Mouse (Mus musculus): ENCODE data around the gene Rc3h2.

The Rc3h2 gene

GRCm38 (mm10) chr2:37422306-37423304 is at the start of gene Rc3h2:
Gene Rc3h2 (minus strand): TSS chr2:37422903.
- DNase-seq (ENCODE audit: low read depth, low spot score) = peak; percentile 99

GRCm38 (mm10) chr2:37466266-37466665 is 43.6 kb upstream of the Rc3h2 start:
- no peak for DNase-seq (ENCODE audit: low read depth, low spot score)

GRCm38 (mm10) chr2:37460707-37461106 is 38.0 kb upstream of the Rc3h2 start:
- DNase-seq (ENCODE audit: low read depth, low spot score) = peak; percentile 62

DNA sequence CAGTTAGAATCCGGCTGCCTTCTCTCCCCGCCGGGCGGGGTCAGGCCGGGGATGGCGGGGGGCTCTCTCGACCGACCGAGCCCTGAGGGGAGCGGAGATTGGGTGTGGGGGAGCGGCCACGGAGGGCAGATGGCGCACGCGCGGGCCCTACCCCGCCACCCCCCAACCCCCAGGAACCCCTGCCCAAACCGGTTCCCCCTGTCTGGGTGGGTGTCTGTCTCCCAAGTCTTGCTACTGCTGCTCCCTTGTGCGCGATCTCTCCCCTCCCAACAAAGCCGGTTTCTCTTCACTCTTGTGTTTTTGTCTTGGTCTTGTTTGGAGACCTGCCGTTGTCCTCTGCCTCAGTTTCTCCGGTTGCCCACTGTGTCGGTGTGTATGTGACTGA is 29.7 kb upstream of the Rc3h2 start:
- peak; percentile 86 for DNase-seq (ENCODE audit: low read depth, low spot score)

GRCm38 (mm10) chr2:37451667-37452375 is 29.1 kb upstream of the Rc3h2 start:
- DNase-seq (ENCODE audit: low read depth, low spot score) = peak; percentile 94

- DNase-seq (ENCODE audit: low read depth, low spot score) = peak; percentile 98
Observed at GRCm38 (mm10) chr2:37442611-37443591, 20.2 kb upstream of the Rc3h2 start, which contains the start of the genes Zbtb26, Zbtb6 and Rabgap1. Gene Zbtb26 (minus strand): TSS chr2:37443135. Gene Zbtb6 (minus strand): TSS chr2:37443171. Gene Rabgap1 (plus strand): TSS chr2:37443279.

- DNase-seq (ENCODE audit: low read depth, low spot score) = peak; percentile 41
Observed at GRCm38 (mm10) chr2:37431609-37432008, 8.9 kb upstream of the Rc3h2 start.

- DNase-seq (ENCODE audit: low read depth, low spot score) = peak; percentile 94
Observed at GRCm38 (mm10) chr2:37430593-37431464, 8.1 kb upstream of the Rc3h2 start.

DNA sequence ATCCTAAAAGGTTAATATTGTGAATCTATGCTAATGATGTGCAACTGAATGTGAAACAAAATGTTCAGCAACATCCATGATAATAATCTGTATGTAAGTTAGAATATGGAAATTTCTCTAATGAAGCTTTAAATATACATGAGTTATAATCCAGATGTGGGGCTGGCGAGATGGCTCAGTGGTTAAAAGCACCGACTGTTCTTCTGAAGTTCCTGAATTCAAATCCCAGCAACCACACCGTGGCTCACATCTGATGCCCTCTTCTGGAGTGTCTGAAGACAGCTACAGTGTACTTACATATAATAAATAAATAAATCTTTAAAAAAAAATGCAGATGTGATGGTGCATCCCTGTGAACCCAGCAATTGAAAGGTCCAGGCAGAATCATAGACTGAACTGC is 968 bp upstream of the Rc3h2 start:
- no peak for DNase-seq (ENCODE audit: low read depth, low spot score)

GRCm38 (mm10) chr2:37421903-37422302 is 800 bp downstream of the Rc3h2 start:
- DNase-seq (ENCODE audit: low read depth, low spot score) = no peak

DNA sequence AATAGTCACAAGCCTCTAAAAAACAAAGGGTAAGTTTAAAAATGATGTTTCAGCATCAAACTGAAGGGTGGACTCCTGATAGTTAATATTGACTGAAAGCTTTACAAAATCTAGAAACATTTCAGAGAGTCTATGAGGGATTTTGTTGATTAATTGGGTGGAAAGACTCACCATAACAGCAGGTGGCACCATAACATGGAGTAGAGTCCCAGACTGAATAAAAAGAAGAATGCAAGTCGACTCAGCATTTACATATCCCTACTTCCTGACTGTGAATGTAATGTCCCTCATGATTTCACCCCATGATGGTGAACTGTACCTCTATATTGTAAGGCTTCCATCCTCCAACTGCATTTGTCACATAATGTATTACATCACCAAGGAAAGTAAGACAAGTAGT is 27.2 kb downstream of the Rc3h2 start:
- no peak for DNase-seq (ENCODE audit: low read depth, low spot score)

- DNase-seq (ENCODE audit: low read depth, low spot score) = no peak
Observed at GRCm38 (mm10) chr2:37382921-37383320, 39.8 kb downstream of the Rc3h2 start.

- DNase-seq (ENCODE audit: low read depth, low spot score) = peak; percentile 79
Observed at GRCm38 (mm10) chr2:37380189-37380588, 42.5 kb downstream of the Rc3h2 start.

GRCm38 (mm10) chr2:37376018-37376417 is 46.7 kb downstream of the Rc3h2 start:
- DNase-seq (ENCODE audit: low read depth, low spot score) = no peak

- DNase-seq (ENCODE audit: low read depth, low spot score) = no peak
Observed at GRCm38 (mm10) chr2:37370651-37371050, 52.1 kb downstream of the Rc3h2 start.

DNA sequence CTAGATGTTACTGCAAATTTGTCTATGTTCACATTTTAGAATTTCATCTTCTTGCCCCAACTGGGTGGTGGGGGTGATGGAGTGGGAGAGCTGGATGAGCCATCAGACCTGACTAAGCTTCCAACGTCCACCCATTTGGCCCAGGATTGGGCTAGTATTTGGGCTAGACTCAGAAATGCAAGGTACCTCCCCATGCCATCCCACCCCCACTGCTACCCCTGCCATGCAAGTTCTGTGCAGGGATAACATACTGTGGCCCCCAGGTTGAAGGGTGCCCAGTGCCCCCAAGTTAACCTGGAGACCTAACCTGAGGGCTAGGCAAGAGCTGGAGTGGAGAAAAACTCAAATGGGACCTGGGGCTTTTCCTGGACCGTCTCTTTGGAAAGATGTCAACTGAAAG is 62.8 kb downstream of the Rc3h2 start:
- no peak for DNase-seq (ENCODE audit: low read depth, low spot score)

DNA sequence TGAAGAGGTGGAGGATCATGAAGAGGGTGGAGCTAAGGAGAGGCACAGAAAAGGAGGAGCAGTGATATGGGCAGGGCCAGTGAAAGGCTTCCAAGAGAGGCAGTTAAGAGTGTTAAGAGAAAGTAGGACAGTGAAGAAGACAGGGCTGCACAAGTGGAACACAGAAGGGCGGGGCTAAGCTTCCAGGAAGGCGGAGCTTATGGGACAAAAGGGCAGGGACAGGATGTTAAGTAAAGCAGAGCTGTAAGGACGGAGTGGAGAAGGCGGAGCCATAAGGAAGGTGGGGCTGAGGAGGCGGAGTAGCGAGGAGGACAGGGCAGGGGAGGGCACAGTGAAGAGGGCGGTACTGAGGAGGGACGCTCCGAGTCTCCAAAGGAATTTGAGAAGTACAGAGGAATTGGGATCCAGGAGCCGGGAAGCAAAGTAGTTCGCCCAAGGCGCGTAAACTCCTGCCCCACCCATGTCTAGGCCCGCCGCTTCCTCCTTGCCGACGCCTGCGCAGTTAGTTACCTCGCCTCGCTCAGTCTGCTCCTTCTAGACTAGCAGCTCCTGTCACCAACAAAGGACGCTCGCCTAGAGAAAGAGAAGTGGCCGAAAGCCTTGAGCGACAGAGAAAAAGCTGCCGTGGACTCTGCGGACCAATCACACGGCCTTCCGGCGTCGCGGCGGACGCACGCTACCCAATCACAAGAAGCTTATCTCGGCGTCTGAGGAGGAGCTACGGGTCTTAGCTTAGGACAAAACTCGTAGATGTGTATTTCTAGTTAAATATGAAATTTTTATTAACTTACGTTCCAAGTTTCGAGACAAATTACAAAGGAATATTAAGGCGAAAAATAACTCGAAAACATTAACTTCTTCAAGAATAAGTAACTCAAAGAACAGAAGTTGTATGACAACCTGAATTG is 63.8 kb downstream of the Rc3h2 start, which contains the start of gene Pdcl:
Pdcl (minus strand) TSS at position 700 of the 908 bp plus-strand sequence.
- peak; percentile 100 for DNase-seq (ENCODE audit: low read depth, low spot score)

DNA sequence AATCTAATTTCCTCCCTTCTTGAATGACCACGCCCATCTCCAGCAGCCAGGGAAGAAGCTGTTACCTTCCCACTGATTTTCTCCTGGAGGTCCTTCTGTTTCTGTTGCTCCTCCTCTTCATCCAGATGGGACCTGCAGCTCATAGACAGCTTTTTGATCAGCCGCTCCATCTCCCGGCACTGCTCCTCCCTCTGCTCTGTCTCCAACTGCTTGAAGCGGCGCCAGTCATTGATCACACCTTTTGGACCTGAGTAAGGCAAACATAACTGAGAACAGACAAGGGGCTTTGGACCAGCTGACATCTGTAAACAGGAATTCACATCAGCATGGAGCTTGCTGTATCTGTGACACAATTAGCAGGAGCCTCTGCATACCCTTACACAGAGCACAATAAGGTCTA is 67.1 kb downstream of the Rc3h2 start:
- DNase-seq (ENCODE audit: low read depth, low spot score) = no peak

- DNase-seq (ENCODE audit: low read depth, low spot score) = no peak
Observed at GRCm38 (mm10) chr2:37351671-37352070, 71.0 kb downstream of the Rc3h2 start.
